Comparison of ENCODE assay signal across 10 mouse cellular contexts in the genomic region with DNA sequence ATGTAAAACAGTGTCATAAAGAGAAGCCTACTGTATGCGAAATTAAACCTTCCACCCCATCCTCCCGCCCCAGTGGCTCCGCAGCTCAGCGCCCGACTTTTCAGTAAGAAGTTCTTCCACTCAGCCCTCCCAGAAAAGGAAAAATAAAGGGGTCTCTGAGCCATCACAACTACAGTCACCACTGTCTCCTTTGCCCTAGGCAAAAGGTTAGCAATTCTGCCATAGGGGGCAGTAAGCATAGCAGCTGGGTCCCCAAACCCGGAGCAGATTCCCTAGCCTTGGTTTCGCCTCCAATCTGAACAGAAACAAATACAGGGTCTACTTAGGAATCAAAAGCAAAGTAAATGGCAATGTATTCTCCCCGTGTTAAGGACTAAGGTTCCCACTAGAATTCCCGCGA. TPM values are rescaled to one million over a fixed set of nuclear protein-coding genes. Genes with fewer than 3 reads are reported as not detected.
DNase-seq lines count a peak whose midpoint lies in the region; ATAC-seq and TF ChIP-seq lines count a peak whose summit lies in the region.
"Had no signal": no experiment of that assay in that cellular context is flagged by ENCODE, and none has a peak within 500 bp of the region (broad histone marks: within the 10 kb centered on the region; RNA-seq: fewer than 3 reads in every experiment).

No protein-coding gene starts in this region.

- peak; percentile 5 to 12 for DNase-seq in cerebellum, postnatal 14 days
- DNase-seq in cerebellum, postnatal 36 days = no peak
- peak; percentile 26 for DNase-seq in midbrain, embryonic 10.5 days (ENCODE audit: low spot score)
- no peak for DNase-seq in thymus, postnatal 36 days
- DNase-seq in frontal cortex, postnatal 14 days (ENCODE audit: low spot score in 2 of 2) = no peak
- no peak for DNase-seq in spleen, postnatal 4 days (ENCODE audit: low spot score in 2 of 2)
- DNase-seq: cerebellum, adult 11 months had no signal

- peaks cover 18% of the 10 kb centered on the region for H3K79me2 ChIP-seq in C2C12 (ENCODE audit: control insufficient read depth, insufficient read depth)

- H3K9me3 ChIP-seq in forebrain, embryonic 12.5 days = no peaks in the 10 kb centered on the region
- no peaks in the 10 kb centered on the region for H3K9me3 ChIP-seq in midbrain, embryonic 10.5 days (replicated peaks)

- peaks cover 3% of the 10 kb centered on the region for H3K79me3 ChIP-seq in C2C12 (ENCODE audit: low read depth)

- no peak overlapping the region for H3K27ac ChIP-seq in forebrain, embryonic 12.5 days
- no peak overlapping the region for H3K27ac ChIP-seq in midbrain, embryonic 10.5 days (replicated peaks)
- H3K27ac ChIP-seq: macrophage had no signal

- 2% methylated on average over 10 of the region's 10 CpGs for WGBS in forebrain, embryonic 12.5 days
- WGBS in midbrain, embryonic 10.5 days = 1% methylated on average over 10 of the region's 10 CpGs

- H3K27me3 ChIP-seq in C2C12 (ENCODE audit: control insufficient read depth, insufficient read depth, insufficient read length) = no peaks in the 10 kb centered on the region
- H3K27me3 ChIP-seq in forebrain, embryonic 12.5 days = peaks cover 55% of the 10 kb centered on the region
- peaks cover 56% of the 10 kb centered on the region for H3K27me3 ChIP-seq in midbrain, embryonic 10.5 days (ENCODE audit: low read depth, poor library complexity, severe bottlenecking)

- H3K9ac ChIP-seq in forebrain, embryonic 12.5 days = no peak overlapping the region

- peak overlapping the region; percentile 100 for H3K4me2 ChIP-seq in forebrain, embryonic 12.5 days

- no peak for ATAC-seq in forebrain, embryonic 12.5 days (ENCODE audit: low FRiP score)

- no peak for TF ChIP-seq CTCF in C2C12 (IDR thresholded peaks at IDR 0.05; ENCODE audit: control insufficient read depth, insufficient read depth, insufficient read length)

- peak overlapping the region; percentile 53 for H3K4me3 ChIP-seq in C2C12 (ENCODE audit: insufficient read depth, poor library complexity, severe bottlenecking)
- H3K4me3 ChIP-seq in forebrain, embryonic 12.5 days (replicated peaks) = peak overlapping the region; percentile 71
- peak overlapping the region; percentile 78 for H3K4me3 ChIP-seq in midbrain, embryonic 10.5 days

- H3K4me1 ChIP-seq in forebrain, embryonic 12.5 days = peaks cover 26% of the 10 kb centered on the region
- peaks cover 28% of the 10 kb centered on the region for H3K4me1 ChIP-seq in midbrain, embryonic 10.5 days

- H3K36me3 ChIP-seq in C2C12 (ENCODE audit: control insufficient read depth, insufficient read depth) = no peaks in the 10 kb centered on the region
- no peaks in the 10 kb centered on the region for H3K36me3 ChIP-seq in forebrain, embryonic 12.5 days (replicated peaks)
- no peaks in the 10 kb centered on the region for H3K36me3 ChIP-seq in midbrain, embryonic 10.5 days

- peak overlapping the region; percentile 59 for H3ac ChIP-seq in C2C12 (ENCODE audit: control insufficient read depth, insufficient read length, low read depth)

TF ChIP-seq in C2C12, 6 proteins besides CTCF, POLR2A, EP300 and RAD21:
- no peak for TF ChIP-seq USF1 (IDR thresholded peaks at IDR 0.05; ENCODE audit: low read depth)
- no peak for TF ChIP-seq MYOD1 (IDR thresholded peaks at IDR 0.05; ENCODE audit: control insufficient read depth, insufficient read length, low read depth)
- no peak for TF ChIP-seq CEBPB (IDR thresholded peaks at IDR 0.05; ENCODE audit: low read depth)

RNA-seq across cellular contexts. Expression of a gene that starts 0.5 kb away (rescaled TPM):
- polyA plus RNA-seq in C2C12 (2012; fragmentation: generic; extraction: Trizol) = 8.6 TPM
- 0.44 and 0.54 TPM in 2 replicates for polyA plus RNA-seq in forebrain, embryonic 12.5 days (2016; fragmentation: Nextera tagmentation; extraction: Ambion mirVana)
- polyA plus RNA-seq in midbrain, embryonic 10.5 days (2016; fragmentation: Nextera tagmentation; extraction: Ambion mirVana) = 0.48 and 0.62 TPM in 2 replicates
- polyA plus RNA-seq: macrophage had no signal

Comparison
In these comparisons a context has a peak if more than half of its experiments do, and no peak if none do; other contexts are left out.
1. DNase-seq: peak in cerebellum, postnatal 14 days (2 of 2) and midbrain, embryonic 10.5 days (single experiment); none in cerebellum, postnatal 36 days (0 of 2), thymus, postnatal 36 days (0 of 2), frontal cortex, postnatal 14 days (0 of 2) and spleen, postnatal 4 days (0 of 2).
2. Peak in every context shown above with its lines, with median percentiles within 50 percentile points of each other: H3K4me3 ChIP-seq.